Mouse (Mus musculus) ES-E14 (cell line): ENCODE measurements around the gene Npas2.

Experiments used
- HCFC1 ChIP-seq: IDR thresholded peaks from 2 replicates; pipeline ENCODE4 v1.6.1; 2012; ENCODE audit warnings: low read length, inconsistent platforms, borderline replicate concordance; ENCODE audit not compliant: insufficient read depth
- MAFK ChIP-seq: IDR thresholded peaks from 2 replicates; pipeline ENCODE4 v1.6.1; 2014; ENCODE audit warnings: mild to moderate bottlenecking, low read depth, low read length, inconsistent platforms; ENCODE audit not compliant: insufficient read depth

- TF ChIP-seq HCFC1, result no peak
- TF ChIP-seq MAFK, result no peak
These were observed 1.0 kb upstream of the Npas2 start for GRCm38 (mm10) chr1:39192460-39192996.
